Mouse (Mus musculus) embryo, embryonic 11 days (tissue): ENCODE measurements around the gene Itgae.
"Not testable (repeated sequence)": the region's sequence is repeated elsewhere in the genome, so short reads cannot be mapped to it uniquely, and the experiment has no call there.

Experiments used
- DNase-seq: peaks from one replicate; pipeline ENCODE4 v3.0.0-alpha.2; 2015

Gene Itgae

DNA sequence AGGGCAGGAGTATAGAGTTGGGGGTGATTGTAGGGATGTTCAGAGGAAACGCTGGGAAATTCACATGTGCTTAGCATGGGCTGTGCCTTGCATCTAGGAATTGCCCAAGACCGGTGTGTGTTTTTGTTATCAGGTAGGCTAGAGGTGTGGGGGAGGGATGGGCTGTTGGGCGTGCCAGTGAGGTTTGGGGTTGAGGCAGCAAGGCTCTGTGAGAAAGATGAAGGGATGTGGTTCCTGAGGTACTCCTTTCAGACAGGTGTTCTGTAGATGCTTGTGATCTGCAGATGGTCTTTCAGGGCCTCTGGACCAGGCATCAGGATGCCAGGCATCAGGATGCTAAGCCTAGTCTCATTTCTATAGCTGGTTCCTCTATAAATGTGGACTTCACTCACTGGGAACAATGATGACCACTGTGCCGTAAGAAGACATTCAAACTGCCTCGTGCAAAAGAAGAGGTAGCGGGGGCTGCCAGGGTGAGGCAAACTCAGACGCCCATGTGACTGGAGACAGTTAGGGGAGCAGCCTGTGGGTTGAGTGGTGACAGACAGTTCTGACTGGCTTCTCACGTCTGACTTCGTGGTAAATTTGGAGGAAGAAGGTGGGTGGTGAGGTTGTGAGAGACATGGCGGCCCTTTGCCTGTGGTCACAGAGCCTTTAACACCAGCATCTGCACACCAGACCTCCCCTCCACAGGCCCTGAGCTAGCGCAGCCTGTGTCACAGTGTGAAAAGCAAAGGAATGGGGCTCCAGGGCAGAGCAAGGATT is 4.0 kb downstream of the Itgae start:
- DNase-seq, result no peak

GRCm38 (mm10) chr11:73098860-73099259 is 8.5 kb downstream of the Itgae start:
- DNase-seq, result no peak

DNA sequence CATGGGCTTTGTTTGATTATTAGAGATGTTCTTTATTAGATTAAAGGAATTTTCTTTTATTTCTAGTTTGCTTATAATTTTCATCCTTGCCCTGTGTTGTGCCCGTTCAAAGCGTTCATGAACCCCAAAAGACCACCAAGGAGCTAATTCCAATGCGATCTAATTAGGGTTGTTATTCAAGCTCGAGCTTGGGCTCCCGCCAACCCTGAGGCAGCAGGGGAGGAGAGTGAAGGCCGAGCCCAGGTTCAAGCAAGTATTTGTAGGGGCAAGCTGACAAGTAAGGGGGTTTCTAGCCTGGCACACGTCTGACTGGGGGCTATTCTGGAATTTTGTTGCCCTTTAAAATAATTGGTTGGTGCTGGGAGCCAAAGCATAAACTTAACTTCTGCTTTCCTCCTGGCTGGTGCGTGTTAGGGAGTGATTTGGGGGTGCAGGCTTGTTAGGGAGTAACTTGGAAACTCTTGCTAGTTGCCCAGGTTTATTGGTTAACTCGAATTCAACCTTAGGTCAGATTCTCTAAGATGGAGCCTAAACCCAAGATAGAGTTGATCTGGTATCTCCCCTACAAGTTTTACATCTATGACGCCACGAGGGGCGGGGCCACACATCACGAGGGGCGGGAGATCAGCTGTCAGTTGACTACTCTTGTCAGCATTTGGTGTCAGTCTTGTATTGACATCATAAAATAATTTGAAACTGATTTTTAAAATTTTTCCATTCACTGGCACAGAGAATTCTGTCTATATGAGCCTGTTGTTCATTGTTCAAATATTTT is 9.8 kb downstream of the Itgae start:
- DNase-seq, result no peak

DNA sequence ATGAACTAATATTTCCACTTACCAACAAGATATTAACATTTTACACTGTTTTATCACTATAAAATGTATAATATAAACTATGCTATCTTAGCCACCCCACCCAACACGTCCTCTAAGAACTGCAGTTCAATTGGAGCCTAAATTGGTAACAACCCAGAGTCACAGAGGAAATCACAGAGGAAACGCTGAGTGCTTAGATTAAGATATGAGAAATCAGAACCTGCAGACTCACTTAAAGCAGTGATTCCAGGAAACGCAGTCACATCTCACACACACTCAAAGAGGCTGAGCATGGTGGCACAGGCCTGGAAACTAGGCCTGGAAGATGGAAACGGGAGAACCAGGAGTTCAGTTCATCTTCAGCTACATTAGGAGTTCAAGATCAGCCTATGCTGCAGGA is 10.9 kb downstream of the Itgae start:
- no peak for DNase-seq

- no peak for DNase-seq
Measured at GRCm38 (mm10) chr11:73105246-73105645, 14.9 kb downstream of the Itgae start.

GRCm38 (mm10) chr11:73107358-73107757 is 17.0 kb downstream of the Itgae start:
- not testable (repeated sequence) for DNase-seq

GRCm38 (mm10) chr11:73108195-73108897 is 18.0 kb downstream of the Itgae start:
- DNase-seq, result no peak

DNA sequence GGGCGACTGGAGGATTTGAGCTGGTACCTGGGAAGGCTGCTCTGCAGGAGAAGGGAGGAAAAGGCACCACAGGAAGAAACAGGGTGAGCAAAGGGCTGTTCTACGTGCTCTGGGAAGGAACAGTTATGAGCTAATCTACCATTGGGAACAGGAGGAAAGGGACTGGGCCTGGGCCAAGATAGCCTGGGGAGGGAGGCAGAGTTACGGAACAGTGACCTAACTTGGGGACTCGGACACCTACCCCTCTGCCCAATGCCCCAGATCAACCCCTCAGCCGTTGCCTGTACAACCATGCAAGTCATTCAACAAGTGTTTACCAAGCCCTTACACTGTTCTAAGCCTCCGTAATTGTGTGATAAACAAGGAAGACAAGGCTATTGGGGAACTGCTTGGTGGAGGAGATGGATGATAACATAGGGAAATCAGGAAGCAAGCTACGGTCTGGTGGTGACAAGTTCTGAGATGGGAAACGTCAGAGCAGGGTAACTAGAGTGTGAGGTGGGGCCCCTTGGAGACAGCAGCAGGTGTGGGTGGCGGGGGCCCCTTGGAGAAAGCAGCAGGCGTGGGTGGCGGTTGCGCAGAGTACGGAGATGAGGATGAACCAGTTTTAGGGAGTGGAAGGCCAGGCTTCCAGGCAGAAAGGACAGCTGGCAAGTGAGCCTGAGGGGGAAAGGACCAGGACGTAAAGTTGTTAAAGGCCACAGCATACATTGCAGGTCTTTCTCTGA is 18.7 kb downstream of the Itgae start:
- DNase-seq, result no peak

GRCm38 (mm10) chr11:73109941-73110340 is 19.6 kb downstream of the Itgae start:
- DNase-seq, result no peak

GRCm38 (mm10) chr11:73111414-73111813 is 21.0 kb downstream of the Itgae start:
- DNase-seq, result no peak

- DNase-seq, result no peak
Measured at GRCm38 (mm10) chr11:73126495-73126894, 36.1 kb downstream of the Itgae start.

GRCm38 (mm10) chr11:73131020-73131419 is 40.6 kb downstream of the Itgae start:
- no peak for DNase-seq

DNA sequence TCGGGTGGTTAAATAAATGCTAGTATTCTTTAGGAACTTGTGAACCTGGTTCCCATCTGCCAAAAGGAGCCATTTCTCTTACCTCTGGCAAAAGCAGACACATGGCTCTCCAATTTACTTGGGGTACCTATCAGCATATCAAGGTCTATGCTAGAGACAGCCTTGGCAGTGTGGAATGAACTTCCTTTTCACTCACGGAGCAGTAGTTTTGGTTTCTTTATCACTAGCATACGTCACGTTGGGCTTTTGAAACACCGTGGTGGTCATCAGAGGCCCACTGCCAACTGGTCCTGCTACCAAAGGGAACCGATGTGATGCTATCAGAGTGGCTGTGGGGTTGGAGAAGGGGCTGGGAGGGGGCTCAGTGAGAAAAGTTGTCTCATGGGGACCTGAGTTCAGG is 42.6 kb downstream of the Itgae start:
- DNase-seq, result no peak

- no peak for DNase-seq
Measured at GRCm38 (mm10) chr11:73134222-73134621, 43.8 kb downstream of the Itgae start.

- no peak for DNase-seq
Measured at GRCm38 (mm10) chr11:73136587-73136986, 46.2 kb downstream of the Itgae start.

DNA sequence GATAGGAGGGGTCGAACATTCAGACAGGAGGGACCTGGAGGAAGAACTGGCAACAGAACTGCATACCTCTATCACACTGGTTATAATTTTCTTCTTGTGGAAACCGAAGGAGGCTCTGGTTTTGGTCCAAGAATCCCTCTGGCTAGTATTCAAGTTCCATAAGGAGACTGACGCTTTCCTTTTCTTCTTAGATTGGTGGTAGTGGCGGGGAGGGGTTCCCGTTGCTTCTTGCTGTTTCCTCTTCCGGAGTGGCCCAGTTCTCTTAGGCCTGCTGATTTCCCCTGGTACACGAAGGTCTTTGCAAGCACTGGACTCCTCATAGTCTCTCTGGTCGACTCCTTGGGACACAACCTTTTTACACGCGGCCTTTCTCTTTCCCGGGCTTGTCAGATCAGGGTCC is 46.7 kb downstream of the Itgae start:
- peak; percentile 8 for DNase-seq

DNA sequence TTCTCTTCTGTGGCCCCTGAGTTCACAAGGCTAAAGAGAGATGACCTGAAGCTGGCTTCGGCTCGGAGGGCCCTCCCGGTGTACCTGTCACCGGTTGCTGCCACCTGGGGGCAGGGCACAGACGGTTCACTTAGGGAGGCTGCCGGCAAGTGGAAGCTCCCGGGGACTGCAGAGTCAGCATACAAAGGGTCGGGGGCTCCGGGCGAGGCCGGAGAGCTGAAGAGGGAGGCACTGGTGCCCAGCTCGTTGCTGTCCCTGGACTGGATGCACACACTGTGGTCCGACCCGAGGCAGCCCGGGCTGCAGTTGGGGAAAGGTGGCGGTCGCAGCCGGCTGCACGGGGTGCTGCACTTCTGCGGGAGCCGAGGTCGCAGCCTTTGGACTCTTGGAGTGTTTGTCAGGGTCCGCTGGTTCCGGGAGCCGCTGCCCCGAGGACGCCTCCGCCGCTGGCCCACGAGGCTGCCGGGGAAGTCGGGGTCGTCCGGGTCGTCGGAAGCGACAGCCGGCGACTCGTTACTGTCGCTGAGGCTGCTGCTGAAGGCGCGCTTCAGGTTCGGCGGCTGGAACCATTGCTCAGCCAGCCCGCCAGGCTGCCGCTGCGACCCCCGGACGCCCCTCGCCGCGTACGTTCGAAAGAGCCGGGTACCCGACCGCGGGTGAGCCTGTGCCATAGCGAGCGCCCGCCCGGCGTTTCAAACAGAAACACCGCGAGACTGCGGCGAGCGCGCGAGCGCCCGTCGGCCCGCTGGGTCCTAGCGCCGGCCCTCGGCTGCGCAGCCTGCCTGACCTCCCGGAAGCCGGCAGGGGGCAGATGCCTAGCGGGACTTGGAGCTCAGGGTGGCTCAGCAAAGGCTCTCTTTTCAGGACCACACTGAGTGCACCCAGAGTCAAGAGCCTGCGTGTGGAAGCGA is 47.5 kb downstream of the Itgae start, which contains the start of gene Haspin:
TSS of gene Haspin (minus strand) at position 704 of the 911 bp plus-strand sequence.
- peak; percentile 97 for DNase-seq

GRCm38 (mm10) chr11:73144261-73144681 is 53.9 kb downstream of the Itgae start:
- DNase-seq, result no peak

- peak; percentile 12 for DNase-seq
Measured at GRCm38 (mm10) chr11:73146026-73146974, 55.9 kb downstream of the Itgae start.

- no peak for DNase-seq
Measured at GRCm38 (mm10) chr11:73146975-73147365, 56.6 kb downstream of the Itgae start.
